Mouse (Mus musculus): Measurements from ENCODE around the gene Fpr2.
"Not testable (repeated sequence)": the region's sequence is repeated elsewhere in the genome, so short reads cannot be mapped to it uniquely, and the experiment has no call there.

The Fpr2 gene

GRCm38 (mm10) chr17:17879347-17879746 is 8.3 kb upstream of the Fpr2 start:
- DNase-seq (ENCODE audit: inconsistent age in 2 of 2, low spot score in 1 of 2) = no peak

- no peak for DNase-seq (ENCODE audit: inconsistent age in 2 of 2, low spot score in 1 of 2)
Measured at GRCm38 (mm10) chr17:17882672-17883071, 5.0 kb upstream of the Fpr2 start.

- DNase-seq (ENCODE audit: inconsistent age in 2 of 2, low spot score in 1 of 2) = no peak
Measured at GRCm38 (mm10) chr17:17883840-17884239, 3.8 kb upstream of the Fpr2 start, which contains the start of gene Fpr1. Gene Fpr1, minus strand, starts transcription at chr17:17883940.

GRCm38 (mm10) chr17:17889732-17890425 is 2.3 kb downstream of the Fpr2 start:
- DNase-seq (ENCODE audit: inconsistent age in 2 of 2, low spot score in 1 of 2) = no peak

- peak in 1 of 2 experiments; percentile 79 for DNase-seq (ENCODE audit: inconsistent age in 2 of 2, low spot score in 1 of 2)
Measured at GRCm38 (mm10) chr17:17896039-17896438, 8.4 kb downstream of the Fpr2 start.

GRCm38 (mm10) chr17:17899268-17899667 is 11.6 kb downstream of the Fpr2 start:
- DNase-seq (ENCODE audit: inconsistent age in 2 of 2, low spot score in 1 of 2) = peak in 1 of 2 experiments; percentile 33

GRCm38 (mm10) chr17:17900768-17901167 is 13.1 kb downstream of the Fpr2 start:
- DNase-seq (ENCODE audit: inconsistent age in 2 of 2, low spot score in 1 of 2) = no peak

GRCm38 (mm10) chr17:17909636-17910421 is 22.2 kb downstream of the Fpr2 start:
- peak; percentile 89 to 95 for DNase-seq (ENCODE audit: inconsistent age in 2 of 2, low spot score in 1 of 2)

GRCm38 (mm10) chr17:17912618-17913017 is 25.0 kb downstream of the Fpr2 start:
- DNase-seq (ENCODE audit: inconsistent age in 2 of 2, low spot score in 1 of 2) = not testable (repeated sequence)

GRCm38 (mm10) chr17:17917376-17917775 is 29.8 kb downstream of the Fpr2 start:
- no peak for DNase-seq (ENCODE audit: inconsistent age in 2 of 2, low spot score in 1 of 2)

- no peak for DNase-seq (ENCODE audit: inconsistent age in 2 of 2, low spot score in 1 of 2)
Measured at GRCm38 (mm10) chr17:17917782-17918181, 30.2 kb downstream of the Fpr2 start.

Measured in adrenal gland, adult (tissue).